13 mouse cellular contexts compared by ENCODE assay signal in genomic region chr2:13682488-13683204, GRCm38 (mm10).
DNase-seq lines count a peak whose midpoint lies in the region; ATAC-seq lines count a peak whose summit lies in the region.
"Had no signal": no experiment of that assay in that cellular context is flagged by ENCODE, and none has a peak within 500 bp of the region (broad histone marks: within the 10 kb centered on the region; RNA-seq: fewer than 3 reads in every experiment).

No protein-coding gene starts in this region.

- 58% methylated on average over 4 of the region's 4 CpGs for WGBS in hindbrain, embryonic 14.5 days
- 69% methylated on average over 4 of the region's 4 CpGs for WGBS in hindbrain, embryonic 11.5 days

- H3K36me3 ChIP-seq in hindbrain, embryonic 14.5 days (replicated peaks; ENCODE audit: control insufficient read depth, insufficient read depth) = no peaks in the 10 kb centered on the region
- H3K36me3 ChIP-seq in hindbrain, embryonic 11.5 days (ENCODE audit: control insufficient read depth, insufficient read depth, low read length) = no peaks in the 10 kb centered on the region
- H3K36me3 ChIP-seq: embryonic facial prominence, embryonic 13.5 days; G1E had no signal

- no peaks in the 10 kb centered on the region for H3K27me3 ChIP-seq in hindbrain, embryonic 14.5 days (ENCODE audit: control insufficient read depth, insufficient read depth, low read length)
- H3K27me3 ChIP-seq in hindbrain, embryonic 11.5 days (ENCODE audit: control insufficient read depth, insufficient read depth, low read length) = no peaks in the 10 kb centered on the region
- H3K27me3 ChIP-seq: embryonic facial prominence, embryonic 13.5 days had no signal

- H3K4me2 ChIP-seq in hindbrain, embryonic 14.5 days (replicated peaks) = no peak overlapping the region
- no peak overlapping the region for H3K4me2 ChIP-seq in hindbrain, embryonic 11.5 days (replicated peaks; ENCODE audit: low read depth, low read length)
- H3K4me2 ChIP-seq: embryonic facial prominence, embryonic 13.5 days had no signal

- no peak overlapping the region for H3K4me3 ChIP-seq in hindbrain, embryonic 14.5 days (replicated peaks; ENCODE audit: low read length)
- H3K4me3 ChIP-seq in hindbrain, embryonic 11.5 days (ENCODE audit: low read depth, low read length) = no peak overlapping the region
- H3K4me3 ChIP-seq: embryonic facial prominence, embryonic 13.5 days had no signal

- H3K4me1 ChIP-seq in hindbrain, embryonic 14.5 days (replicated peaks; ENCODE audit: control insufficient read depth, insufficient read depth, low read length) = 0 out of 2 replicates have a peak, but pooled peaks cover 7% of the 10 kb centered on the region
- H3K4me1 ChIP-seq in hindbrain, embryonic 11.5 days (replicated peaks; ENCODE audit: control insufficient read depth, insufficient read depth, low read length) = no peaks in the 10 kb centered on the region
- H3K4me1 ChIP-seq: embryonic facial prominence, embryonic 13.5 days had no signal

- H3K9me3 ChIP-seq in hindbrain, embryonic 14.5 days (ENCODE audit: control insufficient read depth, low read length) = no peaks in the 10 kb centered on the region
- H3K9me3 ChIP-seq in hindbrain, embryonic 11.5 days (ENCODE audit: control insufficient read depth, low read length) = no peaks in the 10 kb centered on the region
- H3K9me3 ChIP-seq: embryonic facial prominence, embryonic 13.5 days; G1E had no signal

- no peak overlapping the region for H3K27ac ChIP-seq in hindbrain, embryonic 14.5 days
- H3K27ac ChIP-seq in hindbrain, embryonic 11.5 days (ENCODE audit: low read depth, low read length) = no peak overlapping the region
- H3K27ac ChIP-seq: embryonic facial prominence, embryonic 13.5 days; liver, embryonic 14.5 days had no signal

- ATAC-seq in cerebellum, adult (ENCODE audit: insufficient number of reproducible peaks, low FRiP score, low TSS enrichment) = no peak
- ATAC-seq in hindbrain, embryonic 14.5 days (ENCODE audit: low FRiP score) = peak; percentile 79
- no peak for ATAC-seq in hindbrain, embryonic 11.5 days (ENCODE audit: low FRiP score)
- ATAC-seq: inflammation-experienced regulatory T-cells, adult 6 months had no signal

- no peak overlapping the region for H3K9ac ChIP-seq in hindbrain, embryonic 14.5 days
- H3K9ac ChIP-seq in hindbrain, embryonic 11.5 days (ENCODE audit: low read depth, low read length) = no peak overlapping the region
- H3K9ac ChIP-seq: embryonic facial prominence, embryonic 13.5 days; liver, embryonic 14.5 days had no signal

- peak; percentile 5 for DNase-seq in cerebellum, adult 9-10 months
- DNase-seq in hindbrain, embryonic 14.5 days (ENCODE audit: low spot score) = peak; percentile 76
- no peak for DNase-seq in hindbrain, embryonic 11.5 days (ENCODE audit: low spot score)
- DNase-seq in right cerebral cortex, postnatal 10 days (ENCODE audit: low spot score in 2 of 2) = peak; percentile 23 to 26
- DNase-seq in right cerebral cortex, adult 2 months (ENCODE audit: low spot score in 2 of 2) = no peak
- DNase-seq in right cerebral cortex, postnatal 4 days = no peak
- no peak for DNase-seq in urinary bladder, postnatal 10 days (ENCODE audit: low spot score)
- DNase-seq: gastrocnemius, postnatal 14 days had no signal

Comparison
In these comparisons a context has a peak if more than half of its experiments do, and no peak if none do; other contexts are left out.
1. DNase-seq: peak in cerebellum, adult 9-10 months (single experiment), hindbrain, embryonic 14.5 days (single experiment) and right cerebral cortex, postnatal 10 days (2 of 2); none in hindbrain, embryonic 11.5 days (single experiment), right cerebral cortex, adult 2 months (0 of 2), right cerebral cortex, postnatal 4 days (single experiment) and urinary bladder, postnatal 10 days (single experiment).